Mouse (Mus musculus) activated CD4-positive, CD25-positive, alpha-beta regulatory T cell, adult 4 months (primary cell): ENCODE data around the gene Olfr1454. TPM values are rescaled to one million over a fixed set of nuclear protein-coding genes. Genes with fewer than 3 reads are reported as not detected.

Source experiments
- ATAC-seq: one replicate; pipeline ENCODE4 v1.8.0; 2017
- polyA plus RNA-seq, 2 experiments: library from polyadenylated mRNA; unstranded; fragments of 100-300 nt; shearing (Covaris generic); gene quantifications; one replicate each; pipeline ENCODE4 v1.2.1; 2017

Olfr1454 gene
- not detected for polyA plus RNA-seq

DNA sequence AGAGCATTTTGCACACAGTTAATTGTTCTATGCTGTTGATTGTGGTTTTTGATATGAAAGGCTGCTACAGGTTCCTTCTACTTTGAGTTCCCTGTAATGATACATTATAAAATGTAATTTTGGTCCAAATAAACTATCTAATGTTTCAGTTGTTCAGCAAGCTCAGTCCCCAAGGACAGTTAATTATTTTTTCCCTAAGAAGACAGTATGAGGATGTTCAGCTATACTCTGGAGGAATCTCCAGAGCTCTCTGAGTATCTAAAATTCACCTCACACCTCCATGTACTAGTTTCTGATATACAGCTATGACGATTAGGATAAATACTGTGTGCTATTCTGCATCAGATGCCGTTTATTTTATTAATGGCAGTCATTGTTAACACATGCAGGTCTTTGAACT lies at the start of gene Olfr1454:
Gene Olfr1454, plus strand, starts transcription at position 301 of the 400 bp plus-strand sequence.
- ATAC-seq = no peak

DNA sequence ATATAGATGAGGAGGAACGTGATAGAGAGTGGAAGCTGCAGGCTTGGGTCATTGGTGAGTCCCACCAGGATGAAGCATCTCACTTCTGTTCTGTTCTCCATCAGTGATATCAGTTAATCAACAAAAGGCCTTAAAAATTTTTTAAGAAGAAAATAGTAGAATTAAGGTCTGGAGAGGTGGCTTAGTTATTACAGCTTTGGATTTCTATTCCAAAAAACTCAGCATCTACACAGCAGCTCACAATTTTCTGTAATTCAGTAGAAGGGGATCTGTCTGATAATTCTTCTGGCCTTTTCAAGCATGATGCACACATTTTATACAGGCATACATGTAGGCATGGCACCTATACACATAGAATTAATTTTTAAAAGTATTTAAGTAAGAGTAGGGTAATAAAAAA lies 32.2 kb upstream of the Olfr1454 start, which contains the start of gene Olfr1453:
Gene Olfr1453, minus strand, starts transcription at position 101 of the 400 bp plus-strand sequence.
- no peak for ATAC-seq

DNA sequence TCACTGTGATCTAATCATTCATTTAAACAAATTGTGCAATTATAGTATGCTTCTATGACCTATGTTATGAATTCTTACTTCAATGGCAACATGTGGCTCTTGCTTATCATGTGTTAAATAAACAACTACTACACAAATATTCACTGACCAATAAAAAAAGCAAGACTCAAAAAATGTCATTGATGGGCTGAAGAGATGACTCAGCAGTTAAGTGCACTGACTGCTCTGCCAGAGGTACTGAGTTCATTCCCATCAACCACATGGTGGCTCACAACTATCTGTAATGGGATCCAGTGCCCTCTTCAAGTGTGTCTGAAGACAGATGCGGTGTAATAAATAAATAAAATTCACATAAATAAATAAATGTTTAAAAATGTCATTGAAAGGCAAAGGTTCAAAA lies 33.5 kb downstream of the Olfr1454 start:
- ATAC-seq = no peak

DNA sequence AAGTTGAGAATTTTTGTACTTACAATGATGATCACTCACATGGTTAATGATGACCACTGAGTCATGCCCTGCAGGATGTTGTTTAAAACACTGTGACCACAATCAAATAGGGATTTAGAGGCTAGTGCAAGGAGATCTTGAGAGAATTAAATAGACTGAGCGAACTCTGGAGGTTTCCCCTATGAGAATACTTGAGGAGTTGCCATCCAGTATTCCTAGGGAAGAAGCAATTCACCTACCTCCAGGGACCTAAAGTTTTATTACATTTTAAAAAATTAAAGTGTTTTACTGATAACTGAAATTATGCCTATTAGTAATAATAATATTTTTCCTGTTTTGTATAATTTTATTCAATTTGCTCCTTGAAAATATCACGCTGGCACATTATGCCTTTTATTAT lies 37.4 kb downstream of the Olfr1454 start, which contains the start of gene Olfr1457:
Gene Olfr1457, minus strand, starts transcription at position 101 of the 400 bp plus-strand sequence.
- no peak for ATAC-seq

DNA sequence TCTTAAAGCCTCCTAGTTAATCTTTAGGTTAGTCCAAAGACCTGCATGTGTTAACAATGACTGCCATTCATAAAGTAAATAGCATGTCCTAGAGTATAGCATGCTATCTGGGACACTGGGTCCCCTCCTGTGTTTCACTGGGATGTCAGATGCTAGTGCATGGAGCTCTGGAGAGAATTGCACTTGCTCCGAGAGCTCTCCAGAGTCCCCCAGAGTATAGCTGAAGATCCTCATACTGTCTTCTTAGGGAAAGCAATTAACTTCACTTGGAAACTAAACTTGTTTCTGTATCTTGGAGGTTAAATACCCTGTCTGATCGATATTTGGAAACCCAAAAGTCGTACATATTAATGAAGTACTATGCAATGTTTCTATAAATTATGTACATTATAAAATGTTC lies 46.3 kb downstream of the Olfr1454 start, which contains the start of gene Olfr1458:
Gene Olfr1458, minus strand, starts transcription at position 101 of the 400 bp plus-strand sequence.
- ATAC-seq = no peak

Other genes with a start within 250 kb of the Olfr1454 start
- not detected for gene Gm5244, start 213.9 kb upstream of the Olfr1454 start, polyA plus RNA-seq
- gene Olfr1444, start 203.3 kb upstream of the Olfr1454 start, polyA plus RNA-seq = under 1 TPM; 0.19 to 0.25 TPM
- gene Olfr1445, start 176.8 kb upstream of the Olfr1454 start, polyA plus RNA-seq = not detected
- gene Olfr1446, start 167.1 kb upstream of the Olfr1454 start, polyA plus RNA-seq = 1 to 10 TPM in 1 of 2 experiments, not detected in 1; 1.1 TPM
- not detected for gene Olfr1447, start 156.9 kb upstream of the Olfr1454 start, polyA plus RNA-seq
- gene Olfr1448, start 136.2 kb upstream of the Olfr1454 start, polyA plus RNA-seq = not detected
- not detected for gene Olfr1449, start 129.8 kb upstream of the Olfr1454 start, polyA plus RNA-seq
- gene Olfr1450, start 110.4 kb upstream of the Olfr1454 start, polyA plus RNA-seq = not detected
- not detected for gene Olfr1451, start 65.6 kb upstream of the Olfr1454 start, polyA plus RNA-seq
- gene Olfr1453, start 32.3 kb upstream of the Olfr1454 start, polyA plus RNA-seq = not detected
- not detected for gene Olfr1457, start 37.3 kb downstream of the Olfr1454 start, polyA plus RNA-seq
- gene Olfr1458, start 46.2 kb downstream of the Olfr1454 start, polyA plus RNA-seq = not detected
- under 1 TPM in 1 of 2 experiments, not detected in 1; 0.11 TPM for gene Olfr1459, start 88.9 kb downstream of the Olfr1454 start, polyA plus RNA-seq
- gene Olfr1461, start 102.4 kb downstream of the Olfr1454 start, polyA plus RNA-seq = not detected
- gene Olfr1462, start 125.1 kb downstream of the Olfr1454 start, polyA plus RNA-seq = under 1 TPM in 1 of 2 experiments, not detected in 1; 0.09 TPM
- gene Olfr1463, start 170.7 kb downstream of the Olfr1454 start, polyA plus RNA-seq = not detected